Mouse (Mus musculus) heart, postnatal 0 days (tissue): ENCODE measurements around the gene Mamdc4. TPM values are rescaled to one million over a fixed set of nuclear protein-coding genes. Genes with fewer than 3 reads are reported as not detected.
A peak's percentile ranks its signal among the peaks of the same experiment; 100 is the strongest.

Experiments
- ATAC-seq: fragments of 200-750 bp; cut with Nextera tagmentation; 2 replicates; pipeline ENCODE4 v1.8.0; 2017; ENCODE audit warnings: low read depth, moderate number of reproducible peaks, moderate library complexity; ENCODE audit not compliant: insufficient read depth
- DNase-seq: peaks from one replicate; pipeline ENCODE4 v3.0.0-alpha.2; 2016; ENCODE audit warnings: low spot score
- H3K27ac ChIP-seq: fragments of 300-500 bp; sonication (generic); 2 replicates; pipeline ENCODE4 v1.5.1; 2014; ENCODE audit warnings: low read depth, mild to moderate bottlenecking
- H3K27me3 ChIP-seq: fragments of 300-500 bp; sonication (generic); 2 replicates; pipeline ENCODE4 v1.6.1; 2014; ENCODE audit warnings: low read length, mixed read lengths; ENCODE audit not compliant: control insufficient read depth, insufficient read depth
- H3K36me3 ChIP-seq: fragments of 300-500 bp; sonication (generic); replicated peaks from 2 replicates; pipeline ENCODE4 v1.6.1; 2014; ENCODE audit warnings: low read length, mixed read lengths; ENCODE audit not compliant: control insufficient read depth, insufficient read depth
- H3K4me1 ChIP-seq: fragments of 300-500 bp; sonication (generic); 2 replicates; pipeline ENCODE4 v1.6.1; 2014; ENCODE audit warnings: antibody characterized with exemption; ENCODE audit not compliant: control insufficient read depth, insufficient read depth
- H3K4me2 ChIP-seq: fragments of 300-500 bp; sonication (generic); 2 replicates; pipeline ENCODE4 v1.6.1; 2014; ENCODE audit warnings: low read depth, mild to moderate bottlenecking, low read length, moderate library complexity
- H3K4me3 ChIP-seq: fragments of 300-500 bp; sonication (generic); 2 replicates; pipeline ENCODE4 v1.5.1; 2014; ENCODE audit warnings: low read depth, low read length
- H3K9ac ChIP-seq: fragments of 300-500 bp; sonication (generic); replicated peaks from 2 replicates; pipeline ENCODE4 v1.6.1; 2014; ENCODE audit warnings: low read depth, low read length, mixed read lengths
- H3K9me3 ChIP-seq: fragments of 300-500 bp; sonication (generic); replicated peaks from 2 replicates; pipeline ENCODE4 v1.6.1; 2016; ENCODE audit warnings: low read length; ENCODE audit not compliant: control insufficient read depth
- CTCF ChIP-seq: IDR thresholded peaks from 2 replicates; pipeline ENCODE4 v1.5.1; 2016; ENCODE audit warnings: antibody characterized with exemption, control low read depth, low read depth
- EP300 ChIP-seq: IDR thresholded peaks from 2 replicates; pipeline ENCODE4 v1.6.1; 2016; ENCODE audit warnings: antibody characterized with exemption, low read depth
- WGBS: fragments of 180-500 bp; shearing (Covaris S2); extraction: QIAGEN DNeasy Blood & Tissue Kit; methylation state at CpG from one replicate; pipeline ENCODE4 v1.1.7; 2014; 5-methylcytosine and 5-hydroxymethylcytosine counted together
- polyA plus RNA-seq: library from polyadenylated mRNA; unstranded; fragments of >200 nt; fragmentation: Nextera tagmentation; extraction: Ambion mirVana; gene quantifications from 2 replicates; pipeline ENCODE4 v1.2.1, GENCODE M21; 2015
- total RNA-seq: library from RNA; depleted of rRNA; stranded (reverse); fragments of >200 nt; gene quantifications from 2 replicates; pipeline ENCODE4 v1.2.3, GENCODE M21; 2014; ENCODE audit warnings: low replicate concordance

The Mamdc4 gene
- total and polyA plus RNA-seq, 2 experiments from 2014 or later: 0.14 to 1.7 TPM

DNA sequence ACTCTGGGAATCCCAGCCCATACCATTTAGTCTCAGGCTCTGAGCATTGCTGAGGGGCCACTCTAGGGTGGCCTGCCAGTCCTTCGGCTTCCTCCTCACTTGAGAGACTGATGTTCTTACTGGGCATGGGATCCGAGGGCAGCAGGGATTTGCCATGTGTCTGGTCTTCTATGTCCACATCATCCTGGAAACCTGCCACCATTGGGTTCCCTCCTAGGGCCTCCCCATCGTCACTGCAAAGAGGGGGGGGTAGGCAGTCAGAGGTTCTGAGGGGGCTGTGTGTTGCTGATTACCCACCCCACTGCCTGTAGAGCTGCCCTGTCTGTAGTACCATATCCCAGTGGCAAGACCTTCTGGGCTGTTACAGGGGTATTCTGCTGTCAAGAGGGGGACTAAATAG is 11.0 kb upstream of the Mamdc4 start:
- Histone ChIP-seq H3K4me2 (no peak overlapping the region), H3K27ac (no peak overlapping the region), H3K9ac (no peak overlapping the region), H3K9me3 (no peaks in the 10 kb centered on the region), H3K27me3 (peaks cover 8% of the 10 kb centered on the region), H3K4me3 (no peak overlapping the region), H3K36me3 (peaks cover 38% of the 10 kb centered on the region), H3K4me1 (peaks cover 28% of the 10 kb centered on the region)
- ATAC-seq: no peak
- 66% methylated on average over 3 of the region's 3 CpGs for WGBS
- DNase-seq: no peak
- TF ChIP-seq EP300 (no peak), CTCF (no peak)

DNA sequence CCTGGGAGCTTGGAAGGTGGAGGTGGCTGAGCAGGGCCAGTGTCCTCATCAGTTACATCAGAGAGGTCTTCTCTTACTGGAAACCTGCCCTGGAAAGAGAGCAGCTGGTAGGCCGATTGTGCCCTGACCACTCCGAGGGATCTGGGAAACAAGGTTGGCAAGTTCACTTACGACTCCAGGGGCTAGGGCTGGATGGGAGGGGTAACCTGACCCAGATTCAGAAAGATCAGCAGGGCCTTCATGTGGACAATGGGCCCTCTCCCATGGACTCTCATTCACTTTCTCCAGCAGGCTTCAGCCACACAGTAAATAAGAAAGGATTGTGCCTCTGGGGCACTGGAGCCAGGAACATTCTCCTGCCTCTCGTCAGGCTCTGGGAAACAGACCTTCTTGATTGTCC is 10.2 kb upstream of the Mamdc4 start:
- H3K9me3 ChIP-seq: no peaks in the 10 kb centered on the region
- H3K36me3 ChIP-seq: peaks cover 31% of the 10 kb centered on the region
- no peak for TF ChIP-seq EP300
- TF ChIP-seq CTCF: no peak
- H3K4me3 ChIP-seq: no peak overlapping the region
- H3K9ac ChIP-seq: no peak overlapping the region
- no peak for DNase-seq
- no peak for ATAC-seq
- peaks cover 32% of the 10 kb centered on the region for H3K4me1 ChIP-seq
- H3K27ac ChIP-seq: no peak overlapping the region
- peaks cover 15% of the 10 kb centered on the region for H3K27me3 ChIP-seq
- H3K4me2 ChIP-seq: no peak overlapping the region
- 84% methylated on average over 4 of the region's 4 CpGs for WGBS

DNA sequence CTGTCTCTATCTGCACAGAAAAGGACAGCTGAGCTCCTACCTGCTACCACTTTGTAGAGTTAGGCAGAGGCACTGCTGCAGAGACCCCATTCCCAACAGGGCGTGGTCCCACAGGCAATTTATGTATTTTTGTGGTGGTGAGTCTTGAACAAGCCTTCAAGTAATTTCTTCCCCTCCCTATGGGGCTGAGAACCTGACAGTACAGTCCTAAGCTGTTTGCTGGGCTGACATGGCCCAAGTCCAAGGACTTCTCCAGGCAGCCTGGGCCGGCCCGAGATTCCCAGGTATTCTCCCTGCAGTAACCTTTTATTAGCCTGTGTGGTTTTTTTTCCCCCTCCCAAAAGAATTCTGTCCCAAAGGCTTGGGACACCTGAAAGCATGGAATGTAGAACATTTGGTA is 9.5 kb upstream of the Mamdc4 start:
- Histone ChIP-seq H3K9ac (no peak overlapping the region), H3K4me3 (no peak overlapping the region), H3K36me3 (peaks cover 29% of the 10 kb centered on the region), H3K27ac (no peak overlapping the region), H3K9me3 (no peaks in the 10 kb centered on the region), H3K27me3 (peaks cover 22% of the 10 kb centered on the region), H3K4me2 (no peak overlapping the region), H3K4me1 (peaks cover 36% of the 10 kb centered on the region)
- ATAC-seq (no peak), DNase-seq (no peak)
- TF ChIP-seq CTCF (no peak), EP300 (no peak)
- 79% methylated on average over 3 of the region's 3 CpGs for WGBS

DNA sequence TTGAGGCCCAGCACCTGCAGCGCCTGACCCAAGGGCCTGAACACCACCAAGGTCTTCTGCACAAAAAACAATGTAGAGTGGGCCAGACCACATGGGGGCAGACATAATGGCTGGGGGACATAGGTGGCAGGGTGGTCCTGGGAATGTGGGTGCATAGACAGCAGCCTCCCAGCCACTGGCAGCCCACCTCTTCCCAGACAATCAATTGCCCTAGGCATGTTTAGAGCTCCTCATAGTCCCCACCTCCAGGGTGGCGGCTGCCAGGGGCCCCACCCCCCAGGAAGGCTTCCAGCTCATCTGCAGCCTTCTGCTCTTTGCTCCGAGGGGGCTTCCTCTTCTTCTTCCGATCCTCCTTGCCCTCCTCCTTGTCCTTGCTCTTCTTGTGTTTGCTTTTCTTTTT is 8.9 kb upstream of the Mamdc4 start:
- peaks cover 29% of the 10 kb centered on the region for H3K36me3 ChIP-seq
- WGBS: 59% methylated on average over 4 of the region's 4 CpGs
- no peak for DNase-seq
- TF ChIP-seq EP300: no peak
- no peak for TF ChIP-seq CTCF
- peaks cover 36% of the 10 kb centered on the region for H3K4me1 ChIP-seq
- H3K27ac ChIP-seq: no peak overlapping the region
- H3K9ac ChIP-seq: no peak overlapping the region
- no peaks in the 10 kb centered on the region for H3K9me3 ChIP-seq
- no peak overlapping the region for H3K4me2 ChIP-seq
- H3K27me3 ChIP-seq: peaks cover 28% of the 10 kb centered on the region
- ATAC-seq: no peak
- H3K4me3 ChIP-seq: no peak overlapping the region

DNA sequence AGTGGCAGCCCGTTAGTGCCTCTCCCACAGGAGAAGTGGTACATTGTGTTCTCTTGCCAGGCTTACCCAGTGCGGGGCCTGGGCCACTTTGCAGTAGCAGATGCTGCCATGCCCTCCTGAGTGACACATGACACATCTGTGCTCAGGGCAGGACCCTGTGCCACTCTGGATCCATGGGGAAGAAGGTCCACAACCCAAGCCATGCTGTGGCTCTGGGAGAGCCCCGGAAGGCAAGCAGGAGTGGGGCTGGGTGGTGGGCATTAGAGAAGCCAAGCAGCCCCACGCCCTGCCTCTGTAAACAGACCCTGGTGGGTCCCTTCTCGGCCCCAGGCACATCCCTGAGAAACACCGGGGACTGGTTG is 8.5 kb upstream of the Mamdc4 start:
- H3K4me1 ChIP-seq: peaks cover 36% of the 10 kb centered on the region
- WGBS: 82% methylated on average over 6 of the region's 6 CpGs
- H3K27ac ChIP-seq: no peak overlapping the region
- H3K27me3 ChIP-seq: peaks cover 33% of the 10 kb centered on the region
- no peak for TF ChIP-seq CTCF
- no peak for TF ChIP-seq EP300
- no peaks in the 10 kb centered on the region for H3K9me3 ChIP-seq
- no peak for ATAC-seq
- no peak overlapping the region for H3K4me3 ChIP-seq
- H3K4me2 ChIP-seq: no peak overlapping the region
- H3K36me3 ChIP-seq: peaks cover 29% of the 10 kb centered on the region
- H3K9ac ChIP-seq: no peak overlapping the region
- no peak for DNase-seq

DNA sequence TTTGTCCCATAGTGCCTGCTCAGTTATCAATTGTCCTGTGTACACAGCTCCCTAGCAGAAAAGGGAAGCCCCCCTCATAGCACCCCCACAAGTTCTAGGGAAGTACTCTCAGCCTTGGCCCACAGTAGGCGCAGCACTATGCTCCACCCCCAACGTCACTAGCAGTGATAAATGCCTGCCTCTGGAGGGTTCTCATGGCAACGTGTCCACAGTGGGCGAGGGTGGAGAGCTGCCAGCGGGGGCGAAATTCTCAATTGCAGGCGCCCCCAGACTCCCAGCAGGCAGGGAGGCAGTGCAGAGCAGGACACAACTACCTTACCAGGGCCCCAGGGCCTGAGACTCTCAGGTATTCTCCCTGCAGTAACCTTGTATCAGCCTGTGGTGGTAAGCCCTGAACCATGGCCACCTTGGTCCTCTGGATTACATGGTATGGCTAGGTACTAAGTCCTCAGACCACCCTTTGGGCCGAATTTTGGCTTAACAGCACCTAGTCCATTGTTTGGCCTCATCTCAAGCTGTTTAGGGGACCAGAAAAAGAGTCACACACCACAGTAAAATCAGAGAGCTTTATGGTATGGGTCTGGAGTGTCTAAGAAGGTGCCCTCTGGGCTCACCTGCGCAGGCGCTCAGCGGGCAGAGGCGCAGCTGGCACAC is 7.9 kb upstream of the Mamdc4 start:
- Histone ChIP-seq H3K36me3 (peaks cover 29% of the 10 kb centered on the region), H3K9me3 (no peaks in the 10 kb centered on the region), H3K9ac (no peak overlapping the region), H3K4me2 (no peak overlapping the region), H3K27ac (no peak overlapping the region), H3K4me3 (no peak overlapping the region), H3K4me1 (peaks cover 37% of the 10 kb centered on the region), H3K27me3 (peaks cover 38% of the 10 kb centered on the region)
- DNase-seq (no peak), ATAC-seq (peak; percentile 6; the same call in 1 of the 2 replicates)
- no peak for TF ChIP-seq EP300
- TF ChIP-seq CTCF: no peak
- WGBS: 45% methylated on average over 12 of the region's 12 CpGs
